In genomic region chr2:173532711-173533462, GRCm38 (mm10) we compare ENCODE assay signal across 37 mouse cellular contexts. TPM values are rescaled to one million over a fixed set of nuclear protein-coding genes. Genes with fewer than 3 reads are reported as not detected.
A peak's percentile ranks its signal among the peaks of the same experiment; 100 is the strongest.
DNase-seq lines count a peak whose midpoint lies in the region; ATAC-seq lines count a peak whose summit lies in the region.
"Had no signal": no experiment of that assay in that cellular context is flagged by ENCODE, and none has a peak within 500 bp of the region (broad histone marks: within the 10 kb centered on the region; RNA-seq: fewer than 3 reads in every experiment).

No protein-coding gene starts in this region.

- no peaks in the 10 kb centered on the region for H3K27me3 ChIP-seq in embryonic facial prominence, embryonic 13.5 days
- H3K27me3 ChIP-seq in limb, embryonic 10.5 days (ENCODE audit: low read depth, poor library complexity, severe bottlenecking) = peaks cover 5% of the 10 kb centered on the region; the same call in 1 of the 2 replicates
- H3K27me3 ChIP-seq in heart, embryonic 12.5 days (replicated peaks) = peaks cover 16% of the 10 kb centered on the region; the same call in 1 of the 2 replicates
- H3K27me3 ChIP-seq: hindbrain, embryonic 12.5 days; midbrain, embryonic 15.5 days had no signal

- DNase-seq in embryo, embryonic 10.5 days (ENCODE audit: low spot score) = peak; percentile 17
- DNase-seq in embryo, embryonic 9.5 days (ENCODE audit: extremely low spot score) = no peak
- DNase-seq in limb, embryonic 10.5 days (ENCODE audit: low spot score) = peak; percentile 43
- DNase-seq in right cerebral cortex, postnatal 14 days = no peak
- no peak for DNase-seq in urinary bladder, adult 18-20 months (ENCODE audit: low spot score in 2 of 2)
- DNase-seq: adrenal gland, adult 8-10 months; cerebellum, adult 9-10 months; cerebellum, postnatal 36 days; embryo, embryonic 11 days; gastrocnemius, postnatal 25 days; heart, adult 11 months; heart, postnatal 36 days; kidney, adult 9 months; kidney, postnatal 14 days; layer of hippocampus, adult 9-11 months; liver; lung, adult 2 months; lung, postnatal 10 days; right cerebral cortex, adult 18-20 months; thymus, postnatal 4 days had no signal

- ATAC-seq in embryonic facial prominence, embryonic 13.5 days (ENCODE audit: insufficient number of reproducible peaks, insufficient read depth, low FRiP score, low TSS enrichment, low read depth) = no peak
- ATAC-seq in heart, embryonic 12.5 days (ENCODE audit: insufficient number of reproducible peaks, low FRiP score) = no peak
- ATAC-seq: forebrain, embryonic 16.5 days; hindbrain, postnatal 0 days; intestine, embryonic 16.5 days; midbrain, embryonic 15.5 days had no signal

- WGBS in embryonic facial prominence, embryonic 13.5 days = 26% methylated on average over 15 of the region's 15 CpGs
- 46% methylated on average over 15 of the region's 15 CpGs for WGBS in limb, embryonic 10.5 days
- WGBS in heart, embryonic 12.5 days = 65% methylated on average over 15 of the region's 15 CpGs

- no peaks in the 10 kb centered on the region for H3K9me3 ChIP-seq in embryonic facial prominence, embryonic 13.5 days
- H3K9me3 ChIP-seq in limb, embryonic 10.5 days (replicated peaks) = no peaks in the 10 kb centered on the region
- H3K9me3 ChIP-seq in heart, embryonic 12.5 days (replicated peaks) = no peaks in the 10 kb centered on the region
- H3K9me3 ChIP-seq: heart, embryonic 10.5 days; hindbrain, embryonic 12.5 days; midbrain, embryonic 10.5 days; midbrain, embryonic 15.5 days had no signal

- peak overlapping the region; percentile 7; the same call in 1 of the 2 replicates for H3K4me2 ChIP-seq in embryonic facial prominence, embryonic 13.5 days
- no peak overlapping the region for H3K4me2 ChIP-seq in heart, embryonic 12.5 days
- H3K4me2 ChIP-seq: hindbrain, embryonic 12.5 days; midbrain, embryonic 15.5 days had no signal

- H3K4me1 ChIP-seq in embryonic facial prominence, embryonic 13.5 days = peaks cover 49% of the 10 kb centered on the region
- H3K4me1 ChIP-seq in limb, embryonic 10.5 days = peaks cover 33% of the 10 kb centered on the region
- H3K4me1 ChIP-seq in heart, embryonic 12.5 days (replicated peaks) = no peaks in the 10 kb centered on the region
- H3K4me1 ChIP-seq: heart, embryonic 10.5 days; midbrain, embryonic 10.5 days; midbrain, embryonic 15.5 days had no signal

- no peak overlapping the region for H3K4me3 ChIP-seq in embryonic facial prominence, embryonic 13.5 days
- no peak overlapping the region for H3K4me3 ChIP-seq in limb, embryonic 10.5 days
- H3K4me3 ChIP-seq in heart, embryonic 12.5 days = no peak overlapping the region
- H3K4me3 ChIP-seq: erythroblast, embryonic 14.5 days; heart, embryonic 10.5 days; hindbrain, embryonic 12.5 days; midbrain, embryonic 10.5 days; midbrain, embryonic 15.5 days had no signal

- H3K9ac ChIP-seq in embryonic facial prominence, embryonic 13.5 days = no peak overlapping the region
- no peak overlapping the region for H3K9ac ChIP-seq in heart, embryonic 12.5 days
- H3K9ac ChIP-seq: hindbrain, embryonic 12.5 days; liver, embryonic 14.5 days; midbrain, embryonic 15.5 days had no signal

- peak overlapping the region; percentile 65 for H3K27ac ChIP-seq in embryonic facial prominence, embryonic 13.5 days
- peak overlapping the region; percentile 63 for H3K27ac ChIP-seq in limb, embryonic 10.5 days
- H3K27ac ChIP-seq in heart, embryonic 12.5 days (ENCODE audit: poor library complexity, severe bottlenecking) = no peak overlapping the region
- H3K27ac ChIP-seq: heart, embryonic 10.5 days; hindbrain, embryonic 12.5 days; hindbrain, postnatal 0 days; liver, embryonic 14.5 days; midbrain, embryonic 10.5 days; midbrain, embryonic 15.5 days had no signal

- no peaks in the 10 kb centered on the region for H3K36me3 ChIP-seq in embryonic facial prominence, embryonic 13.5 days
- no peaks in the 10 kb centered on the region for H3K36me3 ChIP-seq in limb, embryonic 10.5 days
- no peaks in the 10 kb centered on the region for H3K36me3 ChIP-seq in heart, embryonic 12.5 days
- H3K36me3 ChIP-seq: heart, embryonic 10.5 days; hindbrain, embryonic 12.5 days; midbrain, embryonic 10.5 days; midbrain, embryonic 15.5 days had no signal

RNA-seq across cellular contexts. Expression of gene 1700021F07Rik, which starts 10.5 kb away (rescaled TPM):
- polyA plus RNA-seq in embryonic facial prominence, embryonic 13.5 days (2015; fragmentation: Nextera tagmentation; extraction: Ambion mirVana) = not detected in 2 replicates
- not detected in 2 replicates for polyA plus RNA-seq in limb, embryonic 10.5 days (2016; fragmentation: Nextera tagmentation; extraction: Ambion mirVana)
- not detected in 2 replicates for polyA plus RNA-seq in heart, embryonic 12.5 days (2016; fragmentation: Nextera tagmentation; extraction: Ambion mirVana)
- polyA plus RNA-seq: C2C12; erythroblast, embryonic 14.5 days; forebrain, embryonic 11.5 days; forebrain, embryonic 16.5 days; heart, embryonic 10.5 days; heart, embryonic 16.5 days; hindbrain, embryonic 12.5 days; hindbrain, postnatal 0 days; intestine, embryonic 16.5 days; liver, embryonic 14.5 days; lung, adult 2 months; midbrain, embryonic 10.5 days; midbrain, embryonic 15.5 days; neural tube, embryonic 11.5 days; stomach, embryonic 14.5 days; thymus, postnatal 0 days had no signal

RNA-seq across cellular contexts. Expression of gene Ankrd60, which starts 45.3 kb away (rescaled TPM):
- polyA plus RNA-seq in embryonic facial prominence, embryonic 13.5 days (2015; fragmentation: Nextera tagmentation; extraction: Ambion mirVana) = not detected in 2 replicates
- polyA plus RNA-seq in limb, embryonic 10.5 days (2016; fragmentation: Nextera tagmentation; extraction: Ambion mirVana) = not detected in 2 replicates
- polyA plus RNA-seq in heart, embryonic 12.5 days (2016; fragmentation: Nextera tagmentation; extraction: Ambion mirVana) = not detected in 2 replicates
- polyA plus RNA-seq: C2C12; erythroblast, embryonic 14.5 days; forebrain, embryonic 11.5 days; forebrain, embryonic 16.5 days; heart, embryonic 10.5 days; heart, embryonic 16.5 days; hindbrain, embryonic 12.5 days; hindbrain, postnatal 0 days; intestine, embryonic 16.5 days; liver, embryonic 14.5 days; lung, adult 2 months; midbrain, embryonic 10.5 days; midbrain, embryonic 15.5 days; neural tube, embryonic 11.5 days; stomach, embryonic 14.5 days had no signal

Comparison
In these comparisons a context has a peak if more than half of its experiments do, and no peak if none do; other contexts are left out.
1. DNase-seq: peak in embryo, embryonic 10.5 days (single experiment) and limb, embryonic 10.5 days (single experiment); none in embryo, embryonic 9.5 days (single experiment), right cerebral cortex, postnatal 14 days (single experiment) and urinary bladder, adult 18-20 months (0 of 2).